Mouse (Mus musculus) liver, postnatal 0 days (tissue): ENCODE results near the gene Kctd3. TPM values are rescaled to one million over a fixed set of nuclear protein-coding genes. Genes with fewer than 3 reads are reported as not detected.

Experiments
- ATAC-seq: fragments of 200-750 bp; cut with Nextera tagmentation; 2 replicates; pipeline ENCODE4 v1.8.0; 2017; ENCODE audit warnings: mild to moderate bottlenecking, moderate library complexity
- DNase-seq: peaks from one replicate; pipeline ENCODE4 v3.0.0-alpha.2; 2016
- H3K27ac ChIP-seq: fragments of 300-500 bp; sonication (generic); 2 replicates; pipeline ENCODE4 v1.5.1; 2014; ENCODE audit warnings: antibody characterized with exemption, moderate library complexity, mild to moderate bottlenecking, low read depth
- H3K27me3 ChIP-seq: fragments of 300-500 bp; sonication (generic); 2 replicates; pipeline ENCODE4 v1.6.1; 2014; ENCODE audit warnings: low read length, control low read depth, mixed read lengths; ENCODE audit not compliant: insufficient read depth
- H3K36me3 ChIP-seq: fragments of 300-500 bp; sonication (generic); replicated peaks from 2 replicates; pipeline ENCODE4 v1.6.1; 2014; ENCODE audit warnings: mild to moderate bottlenecking, control low read depth, low read length, moderate library complexity, mixed read lengths; ENCODE audit not compliant: insufficient read depth
- H3K4me1 ChIP-seq: fragments of 300-500 bp; sonication (generic); 2 replicates; pipeline ENCODE4 v1.6.1; 2014; ENCODE audit warnings: antibody characterized with exemption, mild to moderate bottlenecking, control low read depth; ENCODE audit not compliant: insufficient read depth
- H3K4me2 ChIP-seq: fragments of 300-500 bp; sonication (generic); 2 replicates; pipeline ENCODE4 v1.6.1; 2014; ENCODE audit warnings: low read depth, mild to moderate bottlenecking, low read length, moderate library complexity, mixed read lengths
- H3K4me3 ChIP-seq: fragments of 300-500 bp; sonication (generic); 2 replicates; pipeline ENCODE4 v1.5.1; 2014; ENCODE audit warnings: low read depth, low read length
- H3K9ac ChIP-seq: fragments of 300-500 bp; sonication (generic); replicated peaks from 2 replicates; pipeline ENCODE4 v1.6.1; 2014; ENCODE audit warnings: mild to moderate bottlenecking, moderate library complexity
- H3K9me3 ChIP-seq: fragments of 300-500 bp; sonication (generic); 2 replicates; pipeline ENCODE4 v1.6.1; 2016; ENCODE audit warnings: mild to moderate bottlenecking, control low read depth, low read length, mixed read lengths
- CTCF ChIP-seq: sonication (generic); IDR thresholded peaks from 2 replicates; pipeline ENCODE4 v1.5.1; 2016; ENCODE audit warnings: antibody characterized with exemption, low read depth
- EP300 ChIP-seq: IDR thresholded peaks from 2 replicates; pipeline ENCODE4 v1.6.1; 2016; ENCODE audit warnings: antibody characterized with exemption, low read depth, mild to moderate bottlenecking
- WGBS: fragments of 180-500 bp; shearing (Covaris S2); extraction: QIAGEN DNeasy Blood & Tissue Kit; methylation state at CpG from one replicate; pipeline ENCODE4 v1.1.7; 2014; ENCODE audit not compliant: insufficient replicate concordance; 5-methylcytosine and 5-hydroxymethylcytosine counted together
- polyA plus RNA-seq: library from polyadenylated mRNA; unstranded; fragments of >200 nt; fragmentation: Nextera tagmentation; extraction: Ambion mirVana; gene quantifications from 2 replicates; pipeline ENCODE4 v1.2.1, GENCODE M21; 2015

The Kctd3 gene
- polyA plus RNA-seq, 1 experiment from 2014 or later: 6.0 TPM

GRCm38 (mm10) chr1:189012846-189013586 is 5.4 kb upstream of the Kctd3 start:
- DNase-seq (peak; percentile 46), ATAC-seq (peak; percentile 64)
- 10% methylated on average over 16 of the region's 16 CpGs for WGBS
- Histone ChIP-seq H3K9me3 (no peaks in the 10 kb centered on the region), H3K4me1 (peaks cover 10% of the 10 kb centered on the region), H3K4me3 (no peak overlapping the region), H3K4me2 (peak overlapping the region; percentile 46), H3K27ac (no peak overlapping the region), H3K9ac (no peak overlapping the region), H3K36me3 (no peaks in the 10 kb centered on the region), H3K27me3 (no peaks in the 10 kb centered on the region)
- no peak for TF ChIP-seq CTCF
- TF ChIP-seq EP300: no peak

DNA sequence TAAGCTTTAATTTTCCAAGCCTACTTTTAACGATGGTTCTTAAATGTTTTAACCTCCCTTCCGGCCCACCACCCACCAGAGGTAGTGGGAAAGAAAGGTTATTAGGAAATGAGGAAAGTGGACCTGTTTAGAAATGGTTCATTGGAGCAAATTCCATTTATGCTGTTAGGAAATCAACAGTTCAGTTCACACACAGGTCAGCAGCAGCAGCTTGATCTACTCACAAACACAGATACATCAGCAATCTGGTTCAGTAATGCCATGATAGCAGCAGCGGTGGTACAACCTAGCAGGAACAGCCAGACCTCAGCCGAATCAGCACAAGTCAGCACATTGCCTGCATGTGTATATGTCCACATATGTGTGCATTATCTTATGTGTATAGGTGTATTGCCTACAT is 3.0 kb upstream of the Kctd3 start:
- no peaks in the 10 kb centered on the region for H3K9me3 ChIP-seq
- peaks cover 21% of the 10 kb centered on the region for H3K4me1 ChIP-seq
- TF ChIP-seq EP300 (no peak), CTCF (no peak)
- ATAC-seq: no peak
- H3K4me2 ChIP-seq: no peak overlapping the region
- H3K4me3 ChIP-seq: no peak overlapping the region
- H3K27ac ChIP-seq: no peak overlapping the region
- no peak for DNase-seq
- no peak overlapping the region for H3K9ac ChIP-seq
- no peaks in the 10 kb centered on the region for H3K36me3 ChIP-seq
- WGBS: 75% methylated on average over 4 of the region's 4 CpGs
- no peaks in the 10 kb centered on the region for H3K27me3 ChIP-seq

- 43% methylated on average over 7 of the region's 7 CpGs for WGBS
- peak overlapping the region; percentile 96 for H3K4me2 ChIP-seq
- TF ChIP-seq EP300 (no peak), CTCF (no peak)
- peaks cover 5% of the 10 kb centered on the region for H3K36me3 ChIP-seq
- peak; percentile 33 for ATAC-seq
- no peak for DNase-seq
- no peaks in the 10 kb centered on the region for H3K9me3 ChIP-seq
- H3K9ac ChIP-seq: no peak overlapping the region
- H3K27ac ChIP-seq: no peak overlapping the region
- no peaks in the 10 kb centered on the region for H3K27me3 ChIP-seq
- H3K4me1 ChIP-seq: peaks cover 19% of the 10 kb centered on the region
- peak overlapping the region; percentile 100 for H3K4me3 ChIP-seq
Measured at GRCm38 (mm10) chr1:189007980-189008324, 311 bp upstream of the Kctd3 start.

GRCm38 (mm10) chr1:189006826-189007225 is 815 bp downstream of the Kctd3 start:
- no peaks in the 10 kb centered on the region for H3K27me3 ChIP-seq
- whole genome bisulfite sequencing: 5% methylated on average over 7 of the region's 7 CpGs
- no peaks in the 10 kb centered on the region for H3K9me3 ChIP-seq
- peaks cover 5% of the 10 kb centered on the region for H3K36me3 ChIP-seq
- peak overlapping the region; percentile 76; the same call in 1 of the 2 replicates for H3K27ac ChIP-seq
- H3K4me3 ChIP-seq: peak overlapping the region; percentile 100
- peak overlapping the region; percentile 96 for H3K9ac ChIP-seq
- peak overlapping the region; percentile 96 for H3K4me2 ChIP-seq
- H3K4me1 ChIP-seq: peaks cover 13% of the 10 kb centered on the region
- ATAC-seq (peak; percentile 16), DNase-seq (no peak)
- TF ChIP-seq CTCF (no peak), EP300 (no peak)

DNA sequence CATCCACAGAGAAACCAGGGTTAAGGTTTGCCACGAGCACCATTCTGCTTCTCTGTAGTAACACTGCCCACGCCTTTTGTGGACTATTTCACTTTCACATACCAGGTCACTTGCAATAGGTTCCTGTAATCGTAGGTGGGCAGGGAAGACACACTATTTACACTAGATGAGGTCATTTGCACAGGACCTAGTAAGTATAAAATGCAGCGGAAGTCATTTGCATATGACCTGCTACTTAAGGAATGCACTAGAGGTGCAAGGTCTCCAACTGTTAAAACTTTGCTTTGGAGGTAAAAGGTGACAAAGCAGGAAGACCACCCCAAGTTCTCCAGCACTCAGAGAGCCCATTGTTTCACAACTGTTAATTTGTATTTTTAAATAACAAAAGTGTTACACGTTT is 1.4 kb downstream of the Kctd3 start:
- Histone ChIP-seq H3K27ac (peak overlapping the region; percentile 76; the same call in 1 of the 2 replicates), H3K9ac (peak overlapping the region; percentile 96; the same call in 1 of the 2 replicates), H3K4me1 (peaks cover 13% of the 10 kb centered on the region), H3K4me3 (peak overlapping the region; percentile 100; the same call in 1 of the 2 replicates), H3K4me2 (peak overlapping the region; percentile 96), H3K36me3 (peaks cover 5% of the 10 kb centered on the region), H3K9me3 (no peaks in the 10 kb centered on the region), H3K27me3 (no peaks in the 10 kb centered on the region)
- TF ChIP-seq EP300 (no peak), CTCF (no peak)
- ATAC-seq: peak; percentile 54
- 46% methylated on average over 5 of the region's 5 CpGs for WGBS
- DNase-seq: no peak

- Histone ChIP-seq H3K9me3 (no peaks in the 10 kb centered on the region), H3K4me3 (no peak overlapping the region), H3K4me2 (no peak overlapping the region), H3K27me3 (no peaks in the 10 kb centered on the region), H3K4me1 (peaks cover 11% of the 10 kb centered on the region), H3K36me3 (peaks cover 9% of the 10 kb centered on the region), H3K9ac (no peak overlapping the region), H3K27ac (no peak overlapping the region)
- 100% methylated on average over 1 of the region's 1 CpGs for WGBS
- ATAC-seq (no peak), DNase-seq (no peak)
- TF ChIP-seq CTCF (no peak), EP300 (no peak)
Measured at GRCm38 (mm10) chr1:189004774-189005173, 2.9 kb downstream of the Kctd3 start.
